Mouse (Mus musculus) liver, embryonic 13.5 days (tissue): ENCODE measurements at regions not wholly inside any gene's neighbourhood (a gene's known extent, or its start where the extent isn't known, plus 50 kb on each side); places are given as distances from the start of the nearest gene placed in this dataset.

ENCODE experiments used
- ATAC-seq: fragments of 200-750 bp; cut with Nextera tagmentation; 2 replicates; pipeline ENCODE4 v1.8.0; 2017; ENCODE audit warnings: low read depth, mild to moderate bottlenecking, moderate number of reproducible peaks, moderate library complexity
- DNase-seq: peaks from one replicate; pipeline ENCODE4 v3.0.0; 2022
- H3K27ac ChIP-seq: fragments of 300-500 bp; sonication (generic); 2 replicates; pipeline ENCODE4 v1.5.1; 2015; ENCODE audit warnings: moderate library complexity, mild to moderate bottlenecking, inconsistent platforms
- H3K27me3 ChIP-seq: fragments of 300-500 bp; sonication (generic); 2 replicates; pipeline ENCODE4 v1.6.1; 2015; ENCODE audit warnings: mild to moderate bottlenecking, inconsistent platforms
- H3K36me3 ChIP-seq: fragments of 300-500 bp; sonication (generic); 2 replicates; pipeline ENCODE4 v1.6.1; 2015; ENCODE audit warnings: mild to moderate bottlenecking, inconsistent platforms
- H3K4me1 ChIP-seq: fragments of 300-500 bp; sonication (generic); replicated peaks from 2 replicates; pipeline ENCODE4 v1.6.1; 2015; ENCODE audit warnings: inconsistent platforms
- H3K4me2 ChIP-seq: fragments of 300-500 bp; sonication (generic); 2 replicates; pipeline ENCODE4 v1.6.1; 2015; ENCODE audit warnings: inconsistent platforms, mild to moderate bottlenecking, moderate library complexity
- H3K4me3 ChIP-seq: fragments of 300-500 bp; sonication (generic); replicated peaks from 2 replicates; pipeline ENCODE4 v1.5.1; 2015; ENCODE audit warnings: mild to moderate bottlenecking, inconsistent platforms
- H3K9ac ChIP-seq: fragments of 300-500 bp; sonication (generic); 2 replicates; pipeline ENCODE4 v1.6.1; 2015; ENCODE audit warnings: mild to moderate bottlenecking, inconsistent platforms
- H3K9me3 ChIP-seq: fragments of 300-500 bp; sonication (generic); replicated peaks from 2 replicates; pipeline ENCODE4 v1.6.1; 2016; ENCODE audit warnings: inconsistent platforms
- WGBS: fragments of 180-500 bp; shearing (Covaris S2); methylation state at CpG from one replicate; pipeline ENCODE4 v1.1.7; 2015; ENCODE audit not compliant: insufficient replicate concordance; 5-methylcytosine and 5-hydroxymethylcytosine counted together

DNA sequence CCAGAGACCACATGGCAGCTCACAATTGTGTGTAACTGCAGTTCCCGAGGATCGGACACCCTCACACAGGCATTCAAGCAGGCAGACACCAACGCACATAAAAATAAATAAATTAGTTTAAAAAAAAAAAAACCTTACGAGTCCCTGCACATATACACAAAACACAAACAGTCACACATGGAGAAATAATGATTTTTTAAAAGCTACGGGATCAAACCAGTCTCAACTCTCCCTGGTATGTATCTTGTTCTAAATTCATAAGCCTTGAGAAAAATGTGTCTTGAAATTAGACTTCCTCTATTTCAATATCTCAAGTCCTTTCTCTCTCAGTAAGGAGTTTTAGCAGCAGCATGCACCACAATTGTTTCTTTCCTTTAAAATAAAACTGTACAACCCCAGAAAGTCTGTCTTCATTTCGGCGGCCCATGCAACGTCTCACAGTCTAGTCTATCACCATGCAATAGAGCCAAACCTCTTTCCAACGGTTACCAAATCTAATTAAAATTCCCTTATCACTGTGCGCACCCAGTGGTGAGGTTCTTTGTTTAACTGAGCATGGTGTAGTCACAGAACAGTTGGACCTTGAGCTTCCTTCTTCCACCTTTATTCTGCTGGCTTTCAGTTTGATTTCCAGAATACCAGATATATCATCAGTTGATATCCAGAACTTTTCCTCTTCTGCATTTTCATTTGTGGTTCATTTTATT is 86.8 kb upstream of the Gm47985 start:
- H3K27ac ChIP-seq: peak overlapping the region; percentile 97
- H3K4me2 ChIP-seq: peak overlapping the region; percentile 67
- 34% methylated on average over 10 of the region's 10 CpGs for WGBS
- no peaks in the 10 kb centered on the region for H3K9me3 ChIP-seq
- H3K27me3 ChIP-seq: no peaks in the 10 kb centered on the region
- peaks cover 73% of the 10 kb centered on the region for H3K4me1 ChIP-seq
- ATAC-seq (peak; percentile 80), DNase-seq (no peak)
- no peaks in the 10 kb centered on the region for H3K36me3 ChIP-seq
- H3K9ac ChIP-seq: peak overlapping the region; percentile 69
- H3K4me3 ChIP-seq: peak overlapping the region; percentile 25

DNA sequence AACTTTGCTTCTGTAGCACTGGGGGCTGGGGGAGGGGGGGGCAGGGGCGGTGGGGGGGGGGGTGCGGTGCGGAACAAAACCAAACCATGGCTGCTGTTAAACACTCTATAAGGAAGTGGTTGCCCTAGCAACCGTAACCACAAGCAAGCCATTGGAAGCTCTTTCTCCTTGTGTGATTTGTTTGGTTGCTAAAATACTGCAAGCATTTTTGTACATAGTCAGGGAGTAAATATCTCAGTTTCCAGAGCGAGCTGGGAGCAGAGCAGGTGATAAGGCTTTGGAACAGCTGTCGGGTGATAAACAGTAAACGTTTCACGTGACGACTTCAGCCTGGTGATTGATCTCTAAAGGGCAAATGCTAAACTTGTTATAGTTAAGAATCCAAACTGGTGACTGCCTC is 86.3 kb upstream of the Gm47985 start:
- Histone ChIP-seq H3K4me3 (peak overlapping the region; percentile 25), H3K27me3 (no peaks in the 10 kb centered on the region), H3K4me1 (peaks cover 76% of the 10 kb centered on the region), H3K9ac (peak overlapping the region; percentile 69), H3K4me2 (peak overlapping the region; percentile 67), H3K27ac (peak overlapping the region; percentile 97), H3K36me3 (no peaks in the 10 kb centered on the region), H3K9me3 (no peaks in the 10 kb centered on the region)
- WGBS: 5% methylated on average over 9 of the region's 9 CpGs
- DNase-seq (peak; percentile 79), ATAC-seq (peak; percentile 87)

DNA sequence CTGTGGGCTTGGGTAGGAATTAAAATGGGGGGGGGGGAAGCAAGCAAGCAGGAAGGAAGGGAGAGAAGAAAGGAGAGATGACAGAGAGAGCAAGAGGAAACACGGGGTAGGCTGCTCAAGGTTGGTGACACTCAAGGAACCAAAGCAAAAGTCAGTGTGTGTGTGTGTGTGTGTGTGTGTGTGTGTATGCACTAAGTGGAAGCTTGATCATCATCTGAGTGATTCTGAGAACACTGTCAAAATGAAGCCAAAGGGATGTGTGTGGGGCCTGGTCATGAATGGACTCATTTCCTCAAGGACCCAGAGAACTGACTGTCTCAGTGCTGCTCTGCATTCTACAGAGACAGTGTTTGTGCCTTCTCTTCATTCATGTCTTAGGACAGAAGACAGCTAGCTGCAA is 84.8 kb upstream of the Gm47985 start:
- WGBS: 59% methylated on average over 1 of the region's 1 CpGs
- Histone ChIP-seq H3K36me3 (no peaks in the 10 kb centered on the region), H3K9me3 (no peaks in the 10 kb centered on the region), H3K4me1 (peaks cover 88% of the 10 kb centered on the region), H3K4me3 (no peak overlapping the region), H3K4me2 (no peak overlapping the region), H3K27ac (peak overlapping the region; percentile 93), H3K9ac (peak overlapping the region; percentile 42; the same call in 1 of the 2 replicates), H3K27me3 (no peaks in the 10 kb centered on the region)
- ATAC-seq: no peak
- no peak for DNase-seq

DNA sequence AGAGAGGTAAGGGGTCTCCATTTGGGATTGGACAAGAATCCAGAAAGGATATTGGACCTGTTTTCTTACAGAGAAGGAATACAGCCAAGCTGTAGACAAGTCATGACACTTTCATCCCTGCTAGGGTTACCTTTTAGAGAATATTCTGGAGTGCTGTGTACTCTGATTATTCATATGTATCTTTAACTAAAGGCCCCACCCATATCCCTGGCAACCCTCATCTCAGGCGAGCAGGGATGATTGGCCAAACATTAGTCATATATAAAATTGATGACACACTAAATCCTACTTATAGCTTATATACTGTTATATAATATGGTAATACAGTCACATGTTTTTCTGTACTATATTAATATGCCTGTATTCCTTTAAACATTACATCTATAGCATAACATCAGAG is 83.6 kb upstream of the Gm47985 start:
- DNase-seq (no peak), ATAC-seq (peak; percentile 50)
- WGBS: 38% methylated on average over 1 of the region's 1 CpGs
- Histone ChIP-seq H3K27ac (peak overlapping the region; percentile 93), H3K4me2 (no peak overlapping the region), H3K4me1 (peaks cover 96% of the 10 kb centered on the region), H3K9me3 (no peaks in the 10 kb centered on the region), H3K36me3 (no peaks in the 10 kb centered on the region), H3K4me3 (no peak overlapping the region), H3K9ac (peak overlapping the region; percentile 50), H3K27me3 (no peaks in the 10 kb centered on the region)

DNA sequence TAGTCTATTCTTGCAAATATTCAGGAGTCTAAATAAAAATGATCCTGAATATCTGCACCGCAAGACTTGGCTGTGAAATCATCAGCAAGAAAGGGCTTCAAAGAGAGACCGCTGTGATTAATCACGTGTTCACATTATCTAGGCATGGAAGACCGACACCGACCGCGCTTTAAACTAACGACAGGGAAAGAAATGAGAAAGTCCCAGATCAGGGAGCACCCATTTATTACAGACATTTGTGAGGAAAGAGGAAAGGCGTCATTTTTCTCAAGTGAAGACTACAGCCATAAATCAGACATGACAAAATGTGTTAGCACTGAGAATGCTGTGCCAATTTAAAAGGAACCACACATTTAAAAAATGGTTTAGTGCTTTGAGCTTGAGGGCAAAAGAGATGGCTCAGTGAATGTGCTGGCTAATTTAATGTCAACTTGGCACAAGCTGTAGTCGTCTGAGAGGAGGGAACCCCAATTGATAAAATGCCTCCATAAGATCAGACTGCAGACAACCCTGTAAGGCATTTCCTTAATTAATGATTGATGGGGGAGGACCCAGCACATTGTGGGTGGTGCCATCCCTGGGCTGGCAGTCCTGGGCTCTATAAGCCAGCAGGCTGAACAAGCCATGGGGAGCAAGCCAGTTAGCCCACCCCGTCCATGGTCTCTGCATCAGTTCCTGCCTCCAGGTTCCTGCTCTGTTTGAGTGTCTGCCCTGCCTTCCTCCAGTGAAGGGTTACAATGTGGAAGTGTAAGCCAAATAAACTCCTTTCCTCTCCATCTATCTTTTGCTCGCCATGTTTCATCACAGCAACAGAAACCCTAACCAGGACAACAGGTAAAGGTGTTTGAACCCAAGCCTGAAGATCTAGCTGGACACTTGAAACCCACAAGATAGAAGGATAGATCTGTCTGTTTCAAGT is 81.5 kb upstream of the Gm47985 start:
- Histone ChIP-seq H3K4me3 (no peak overlapping the region), H3K4me2 (no peak overlapping the region), H3K27me3 (no peaks in the 10 kb centered on the region), H3K27ac (peak overlapping the region; percentile 93), H3K9me3 (no peaks in the 10 kb centered on the region), H3K4me1 (peaks cover 94% of the 10 kb centered on the region), H3K9ac (peak overlapping the region; percentile 63), H3K36me3 (no peaks in the 10 kb centered on the region)
- ATAC-seq (peak; percentile 29), DNase-seq (no peak)
- WGBS: 77% methylated on average over 12 of the region's 12 CpGs

DNA sequence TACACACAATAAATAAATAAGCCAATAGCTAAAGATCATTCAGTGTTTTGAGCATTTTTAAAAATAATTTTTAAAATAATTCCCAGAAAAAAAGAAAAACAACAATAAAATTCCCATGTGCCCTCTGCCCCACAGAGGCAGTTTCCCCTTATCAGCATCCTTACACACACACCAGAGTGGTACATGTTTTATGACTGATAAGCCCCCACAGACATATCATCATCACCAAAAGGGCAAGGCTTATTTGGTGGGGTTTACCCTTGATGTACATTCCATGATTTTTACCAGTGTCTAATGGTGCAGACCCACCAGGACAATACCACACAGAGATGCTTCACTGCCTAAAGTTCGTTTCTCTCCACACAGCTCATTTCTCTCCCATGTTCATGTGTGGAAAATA is 80.8 kb upstream of the Gm47985 start:
- peaks cover 93% of the 10 kb centered on the region for H3K4me1 ChIP-seq
- H3K27me3 ChIP-seq: no peaks in the 10 kb centered on the region
- no peaks in the 10 kb centered on the region for H3K9me3 ChIP-seq
- H3K4me3 ChIP-seq: no peak overlapping the region
- H3K36me3 ChIP-seq: no peaks in the 10 kb centered on the region
- ATAC-seq (peak; percentile 89), DNase-seq (peak; percentile 73)
- 23% methylated on average over 1 of the region's 1 CpGs for WGBS
- peak overlapping the region; percentile 63; the same call in 1 of the 2 replicates for H3K9ac ChIP-seq
- H3K27ac ChIP-seq: peak overlapping the region; percentile 93
- peak overlapping the region; percentile 30; the same call in 1 of the 2 replicates for H3K4me2 ChIP-seq

DNA sequence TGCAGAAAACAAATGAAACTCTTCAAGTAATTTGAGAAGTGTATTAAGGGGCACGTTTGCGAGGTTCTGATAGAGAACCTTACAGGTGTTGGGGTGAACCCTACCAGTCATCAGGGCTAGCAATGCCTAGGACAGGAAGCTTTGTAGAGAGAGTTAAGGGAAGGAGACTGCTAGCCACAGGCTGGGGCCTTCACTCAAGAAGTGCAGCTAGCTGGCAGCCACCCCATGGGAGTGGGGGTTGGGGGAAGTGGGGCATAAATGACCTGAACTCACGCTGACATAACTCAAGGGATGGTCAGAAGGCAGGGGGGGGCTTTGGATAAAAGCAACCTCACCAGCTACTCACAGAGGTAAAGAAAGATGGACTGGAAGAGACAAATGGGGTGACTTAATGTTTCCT is 80.3 kb upstream of the Gm47985 start:
- Histone ChIP-seq H3K27ac (peak overlapping the region; percentile 88), H3K36me3 (no peaks in the 10 kb centered on the region), H3K4me1 (peaks cover 90% of the 10 kb centered on the region), H3K4me2 (peak overlapping the region; percentile 30; the same call in 1 of the 2 replicates), H3K9me3 (no peaks in the 10 kb centered on the region), H3K9ac (peak overlapping the region; percentile 60), H3K27me3 (no peaks in the 10 kb centered on the region), H3K4me3 (no peak overlapping the region)
- DNase-seq (no peak), ATAC-seq (peak; percentile 46)
- 34% methylated on average over 3 of the region's 3 CpGs for WGBS

DNA sequence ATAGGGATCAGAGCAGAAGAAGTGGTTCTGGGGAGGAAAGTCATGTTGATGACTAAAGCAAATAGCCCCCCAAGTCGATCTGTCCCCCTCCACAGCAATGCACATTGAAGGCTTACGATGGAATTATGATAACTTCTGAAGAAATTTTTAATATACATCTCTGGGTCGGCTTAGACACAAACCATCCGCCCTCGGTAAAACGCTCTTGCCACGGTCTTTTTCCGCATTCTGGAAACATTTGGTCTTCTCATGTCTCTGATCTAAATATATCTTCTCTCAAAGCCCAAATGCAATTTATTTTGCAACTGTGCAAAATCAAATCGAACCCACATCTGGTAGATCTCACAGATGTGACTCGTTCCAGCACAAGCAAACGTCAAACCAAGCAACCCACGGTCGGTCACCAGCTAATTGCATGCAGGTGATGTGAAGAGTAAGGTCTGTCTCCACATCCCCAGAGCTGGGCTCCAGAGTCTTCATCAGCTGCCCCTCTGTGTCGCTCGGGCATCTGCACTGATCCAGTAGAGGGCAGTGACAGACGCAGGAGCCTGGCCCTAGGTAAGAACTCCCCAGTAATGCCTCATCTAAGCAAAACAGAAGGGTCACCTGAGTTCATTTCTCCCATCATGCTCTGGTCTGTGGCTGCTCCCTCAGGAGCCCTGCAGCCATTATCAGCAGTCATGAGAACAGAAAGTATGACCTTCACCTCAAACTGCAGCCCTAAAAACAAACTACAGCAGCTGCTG is 79.5 kb upstream of the Gm47985 start:
- WGBS: 83% methylated on average over 16 of the region's 16 CpGs
- H3K4me3 ChIP-seq: no peak overlapping the region
- peak; percentile 13; the same call in 1 of the 2 replicates for ATAC-seq
- no peaks in the 10 kb centered on the region for H3K9me3 ChIP-seq
- no peaks in the 10 kb centered on the region for H3K36me3 ChIP-seq
- H3K27ac ChIP-seq: peak overlapping the region; percentile 88
- peaks cover 83% of the 10 kb centered on the region for H3K4me1 ChIP-seq
- H3K9ac ChIP-seq: peak overlapping the region; percentile 60
- H3K27me3 ChIP-seq: no peaks in the 10 kb centered on the region
- no peak for DNase-seq
- no peak overlapping the region for H3K4me2 ChIP-seq

DNA sequence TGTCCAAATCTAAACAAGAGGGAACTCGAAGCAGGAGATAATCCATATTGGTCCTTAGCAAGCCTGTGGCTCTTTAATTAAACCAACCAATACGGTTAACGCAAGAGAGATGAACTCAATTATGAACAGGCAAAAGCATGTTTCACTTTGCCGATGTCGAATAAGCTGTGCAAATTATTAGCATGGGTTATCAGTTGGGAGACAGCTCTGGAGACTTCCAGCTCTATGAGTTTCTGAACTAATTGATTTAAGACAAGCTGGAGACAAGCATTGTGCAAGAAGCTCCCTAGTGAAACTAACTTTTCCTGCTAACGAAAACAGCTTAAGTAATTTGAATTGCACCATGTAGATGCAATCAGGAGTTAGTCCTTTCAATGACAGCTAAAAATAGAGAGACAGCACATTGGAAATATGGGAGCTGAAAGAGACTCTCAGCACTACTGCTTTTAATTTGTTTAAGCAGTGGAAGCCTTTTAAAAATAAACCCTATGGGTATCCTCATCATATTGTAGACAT is 78.8 kb upstream of the Gm47985 start:
- DNase-seq (no peak), ATAC-seq (no peak)
- H3K9me3 ChIP-seq: no peaks in the 10 kb centered on the region
- no peak overlapping the region for H3K4me3 ChIP-seq
- 66% methylated on average over 6 of the region's 6 CpGs for WGBS
- H3K4me2 ChIP-seq: no peak overlapping the region
- H3K27ac ChIP-seq: peak overlapping the region; percentile 88
- H3K9ac ChIP-seq: peak overlapping the region; percentile 5; the same call in 1 of the 2 replicates
- peaks cover 75% of the 10 kb centered on the region for H3K4me1 ChIP-seq
- H3K27me3 ChIP-seq: no peaks in the 10 kb centered on the region
- H3K36me3 ChIP-seq: no peaks in the 10 kb centered on the region

DNA sequence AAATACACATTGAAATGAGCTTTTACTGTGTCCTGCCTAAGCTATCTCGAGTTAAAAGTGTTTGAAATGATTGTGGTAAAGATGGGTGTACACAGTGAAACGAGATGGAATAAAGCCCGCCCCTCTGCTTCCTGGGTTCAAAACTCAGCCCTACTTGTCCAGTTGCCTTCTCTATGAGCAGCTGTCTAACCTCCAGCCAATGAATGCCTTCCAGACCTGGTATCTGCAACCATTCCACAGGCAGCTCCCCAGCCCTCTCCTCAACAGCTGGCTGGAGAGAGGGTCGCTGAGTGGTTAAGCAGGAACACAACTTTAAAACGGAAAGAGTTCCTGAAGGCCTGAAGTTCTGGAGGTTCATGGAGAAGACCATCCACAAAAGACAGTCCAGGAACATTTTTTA is 78.0 kb upstream of the Gm47985 start:
- no peak overlapping the region for H3K9ac ChIP-seq
- H3K9me3 ChIP-seq: no peaks in the 10 kb centered on the region
- peaks cover 68% of the 10 kb centered on the region for H3K4me1 ChIP-seq
- no peaks in the 10 kb centered on the region for H3K36me3 ChIP-seq
- DNase-seq: no peak
- peak overlapping the region; percentile 26; the same call in 1 of the 2 replicates for H3K27ac ChIP-seq
- 68% methylated on average over 5 of the region's 5 CpGs for WGBS
- peaks cover 3% of the 10 kb centered on the region; the same call in 1 of the 2 replicates for H3K27me3 ChIP-seq
- H3K4me2 ChIP-seq: no peak overlapping the region
- H3K4me3 ChIP-seq: no peak overlapping the region
- no peak for ATAC-seq

DNA sequence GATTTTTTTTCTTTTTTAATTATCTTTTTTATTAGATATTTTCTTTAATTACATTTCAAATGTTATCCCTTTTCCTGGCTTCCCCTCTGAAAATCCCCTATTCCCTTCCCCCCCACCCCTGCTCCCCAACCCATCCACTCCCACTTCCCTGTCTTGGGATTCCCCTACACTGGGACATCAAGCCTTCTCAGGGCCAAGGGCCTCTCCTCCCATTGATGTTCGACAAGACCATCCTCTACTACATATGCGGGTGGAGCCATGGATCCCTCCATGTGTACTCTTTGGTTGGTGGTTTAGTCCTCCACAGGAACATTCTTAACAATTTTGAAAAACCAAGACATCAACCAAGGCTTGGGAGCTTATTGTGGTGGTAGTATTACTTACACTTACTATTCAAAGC is 77.5 kb upstream of the Gm47985 start:
- Histone ChIP-seq H3K27ac (no peak overlapping the region), H3K4me1 (peaks cover 64% of the 10 kb centered on the region), H3K9ac (no peak overlapping the region), H3K4me3 (no peak overlapping the region), H3K36me3 (no peaks in the 10 kb centered on the region), H3K4me2 (no peak overlapping the region), H3K9me3 (no peaks in the 10 kb centered on the region), H3K27me3 (peaks cover 4% of the 10 kb centered on the region; the same call in 1 of the 2 replicates)
- no peak for DNase-seq
- no peak for ATAC-seq
- 62% methylated on average over 2 of the region's 2 CpGs for WGBS
